Mouse (Mus musculus) adrenal gland, adult 18-20 months (tissue): ENCODE results near the gene Rab15. TPM values are rescaled to one million over a fixed set of nuclear protein-coding genes. Genes with fewer than 3 reads are reported as not detected.
A peak's percentile ranks its signal among the peaks of the same experiment; 100 is the strongest.

Source experiments
- DNase-seq, 2 experiments: peaks; one replicate each; pipeline ENCODE4 v3.0.0; 2021 to 2022; ENCODE audit warnings: low spot score in 2 of 2
- total RNA-seq, 2 experiments: library from RNA; stranded (reverse); gene quantifications; 1 replicate in 1 of 2; 2 replicates in 1 of 2; pipeline ENCODE4 v1.2.3; 2021

The Rab15 gene
- total RNA-seq, 2 experiments from 2014 or later = 2.3 to 2.5 TPM

DNA sequence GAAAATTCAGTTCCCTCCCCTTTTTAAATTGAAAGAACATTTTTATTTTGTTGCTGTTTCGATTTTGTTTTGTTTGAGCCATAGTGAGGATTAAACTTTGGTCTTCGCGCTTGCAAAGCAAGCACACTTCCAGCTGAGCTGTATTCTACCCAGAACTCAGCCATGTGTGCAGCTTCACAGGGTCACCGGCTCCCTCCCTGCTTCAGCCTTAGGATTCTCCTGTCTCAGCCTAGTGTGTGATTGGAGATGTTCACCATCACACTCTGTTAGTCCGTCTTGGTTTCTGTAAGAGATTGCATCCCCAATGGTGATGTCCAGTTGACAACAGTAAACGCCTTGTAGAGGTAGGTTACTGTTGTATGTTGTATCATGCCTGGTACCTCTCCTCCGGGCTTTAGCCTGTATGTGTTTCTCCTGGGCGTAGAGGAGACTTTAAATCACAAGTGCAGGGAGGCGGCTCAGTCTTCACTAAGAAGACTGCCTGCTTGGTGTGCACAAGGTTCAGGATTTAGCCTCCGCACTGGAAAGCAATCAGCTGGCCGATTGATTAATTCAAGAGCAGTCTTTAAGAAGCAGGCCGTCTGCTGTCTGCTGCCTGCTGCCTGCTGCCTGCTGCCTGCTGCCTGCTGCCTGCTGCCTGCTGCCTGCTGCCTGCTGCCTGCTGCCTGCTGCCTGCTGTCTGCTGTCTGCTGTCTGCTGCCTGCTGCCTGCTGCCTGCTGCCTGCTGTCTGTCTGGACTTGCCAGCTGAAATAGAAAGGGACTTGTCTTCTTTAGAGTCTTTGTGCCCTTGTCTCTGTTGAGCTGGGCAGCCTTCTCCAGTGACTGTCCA, 41.9 kb downstream of the Rab15 start:
- no peak for DNase-seq

DNA sequence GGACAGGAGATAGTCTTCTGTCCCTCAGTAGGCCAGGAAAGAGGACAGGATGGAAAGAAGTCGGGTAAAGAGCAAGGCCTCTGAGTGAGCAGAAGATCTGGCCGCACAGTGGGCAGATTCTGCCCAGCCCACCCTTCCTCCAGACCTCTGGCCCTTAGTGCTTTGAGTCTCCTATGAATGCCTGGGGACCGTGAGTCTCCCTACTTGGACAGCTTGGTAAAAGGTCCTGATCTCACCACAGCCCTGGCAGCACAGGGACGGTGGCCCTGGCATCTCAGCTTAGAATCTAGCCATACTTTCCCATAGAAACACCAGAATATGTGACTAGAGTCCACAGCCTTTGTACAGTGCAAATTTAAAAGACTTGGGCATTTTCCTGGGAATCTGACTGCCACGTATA, 42.8 kb downstream of the Rab15 start:
- DNase-seq = no peak

DNA sequence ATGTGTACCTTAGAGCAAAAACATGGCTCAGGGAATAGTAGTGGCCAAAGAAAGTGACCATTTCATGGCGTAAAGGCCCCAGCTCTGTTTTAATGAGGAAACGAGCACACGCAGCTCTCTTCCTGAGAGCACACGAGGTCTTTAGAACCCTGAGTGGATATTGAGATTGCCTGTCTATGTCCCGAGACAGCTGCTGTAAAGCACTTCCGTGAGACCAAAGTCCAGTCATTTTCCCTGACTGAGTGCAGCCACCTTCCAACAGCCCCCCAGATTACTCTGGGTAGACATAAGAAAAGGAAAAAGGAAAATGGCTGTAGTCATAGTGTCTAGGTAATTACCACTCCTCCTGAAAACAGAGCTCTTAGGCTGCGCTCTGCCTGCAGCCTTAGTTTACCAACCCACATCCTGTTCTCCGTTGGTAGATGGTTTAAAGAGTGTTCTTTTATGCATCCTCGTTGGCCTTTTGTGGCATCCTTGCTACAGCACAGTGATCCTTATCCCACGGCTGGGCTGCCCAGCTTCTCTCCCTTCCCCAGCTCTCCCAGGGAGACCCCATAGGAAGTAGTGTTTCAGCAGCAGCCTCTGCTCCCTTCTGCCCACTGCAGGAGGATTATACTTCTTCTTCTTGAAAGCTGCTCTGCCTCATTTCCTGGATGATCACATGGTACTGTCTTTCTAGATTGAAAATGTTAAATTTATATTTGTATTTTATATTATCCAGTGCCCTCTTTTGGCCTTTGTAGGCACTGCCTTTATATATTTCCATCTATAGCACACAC, 44.2 kb downstream of the Rab15 start:
- no peak for DNase-seq

DNA sequence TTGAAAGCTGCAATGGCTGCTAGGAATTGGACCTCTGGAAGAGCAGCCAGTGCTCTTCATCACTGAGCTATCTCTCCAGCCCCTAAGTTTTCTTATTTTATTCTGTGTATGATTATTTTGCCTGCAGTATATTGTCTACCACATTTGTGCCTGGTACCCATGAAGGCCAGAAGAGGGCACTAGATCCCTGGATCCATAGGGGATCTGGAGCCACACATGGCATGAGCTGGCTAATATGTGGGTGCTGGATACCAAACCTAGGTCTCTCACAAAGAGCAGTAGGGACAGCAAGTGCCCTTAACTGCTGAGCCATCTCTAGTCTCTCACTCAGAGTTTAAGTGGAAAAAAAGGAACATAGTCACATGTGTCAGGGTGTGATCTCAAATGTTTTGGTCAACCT, 44.9 kb downstream of the Rab15 start:
- no peak for DNase-seq

DNA sequence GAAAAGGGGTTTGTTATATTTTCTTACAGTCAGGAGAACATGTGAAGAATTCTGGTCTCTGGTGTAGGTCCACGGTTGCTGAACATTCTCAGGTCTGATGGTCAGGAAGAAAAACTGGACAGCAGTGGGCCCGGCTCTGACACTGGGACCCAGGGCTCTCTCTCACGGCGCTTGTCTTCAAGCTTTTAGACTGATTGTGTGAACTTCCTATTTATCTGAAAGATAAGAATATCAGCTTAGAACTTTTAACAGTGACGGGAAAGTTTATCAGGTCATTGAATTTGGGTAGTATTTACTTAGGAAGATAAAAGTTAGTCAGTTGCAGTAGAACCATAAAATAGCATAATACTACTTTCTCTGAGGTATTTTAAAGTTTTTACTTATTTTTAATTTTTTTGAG, 45.8 kb downstream of the Rab15 start:
- DNase-seq = no peak

DNA sequence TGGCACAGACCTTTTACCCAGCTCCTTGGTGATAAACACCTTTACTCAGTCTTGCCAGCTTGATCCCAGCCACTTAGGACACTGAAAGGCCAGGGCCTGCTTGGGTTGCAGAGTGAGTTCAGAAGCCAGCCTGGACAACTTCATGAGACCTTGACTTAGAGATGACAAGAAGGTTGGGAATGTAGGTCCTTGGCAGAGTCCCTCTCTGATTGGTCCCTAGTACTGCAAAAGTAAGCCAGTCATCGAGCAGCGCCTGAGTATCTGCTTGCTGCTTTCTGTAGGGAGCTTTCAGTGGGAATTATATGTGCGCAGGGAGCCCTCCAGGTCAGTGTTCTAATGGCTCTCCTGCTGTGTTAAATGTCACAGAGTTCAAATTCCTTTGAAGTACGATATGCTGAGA, 47.6 kb downstream of the Rab15 start:
- peak in 1 of 2 experiments; percentile 15 for DNase-seq

DNA sequence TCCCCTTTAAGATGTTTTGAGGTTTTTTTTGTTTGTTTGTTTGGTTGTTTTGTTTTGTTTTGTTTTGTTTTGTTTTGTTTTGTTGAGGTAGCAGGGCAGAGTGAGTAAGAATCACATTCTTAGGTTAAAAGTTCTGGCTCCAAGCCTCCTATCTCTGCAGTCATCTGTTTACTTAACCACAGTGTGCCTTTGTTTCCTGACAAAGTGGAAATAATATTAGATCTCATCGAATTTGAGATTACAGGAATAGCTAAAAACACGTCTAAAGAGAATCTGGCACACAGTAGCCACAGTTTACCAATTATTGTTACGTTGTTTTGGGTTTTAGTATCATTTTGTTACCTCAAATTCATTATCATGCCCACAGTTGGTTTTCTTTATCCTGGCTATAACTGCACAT, 48.1 kb downstream of the Rab15 start:
- no peak for DNase-seq

DNA sequence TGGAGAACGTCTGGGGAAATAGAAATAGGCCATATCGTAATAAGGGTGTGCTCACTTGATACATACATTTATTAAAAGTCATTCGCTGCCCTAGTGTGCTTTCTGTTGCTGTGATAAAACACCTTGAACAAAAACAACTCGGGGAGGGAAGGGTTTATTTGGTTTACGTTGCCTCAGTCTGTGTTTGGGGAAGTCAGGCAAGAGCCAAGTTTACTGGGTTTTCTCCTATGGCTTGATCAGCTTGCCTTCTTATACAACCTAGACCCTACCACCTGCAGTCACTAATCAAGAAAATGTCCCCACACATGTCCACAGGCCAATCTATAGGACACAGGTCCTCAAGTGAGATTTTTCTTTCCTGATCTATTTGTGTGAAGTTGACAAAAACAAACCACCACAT, 51.2 kb downstream of the Rab15 start:
- DNase-seq = no peak

DNA sequence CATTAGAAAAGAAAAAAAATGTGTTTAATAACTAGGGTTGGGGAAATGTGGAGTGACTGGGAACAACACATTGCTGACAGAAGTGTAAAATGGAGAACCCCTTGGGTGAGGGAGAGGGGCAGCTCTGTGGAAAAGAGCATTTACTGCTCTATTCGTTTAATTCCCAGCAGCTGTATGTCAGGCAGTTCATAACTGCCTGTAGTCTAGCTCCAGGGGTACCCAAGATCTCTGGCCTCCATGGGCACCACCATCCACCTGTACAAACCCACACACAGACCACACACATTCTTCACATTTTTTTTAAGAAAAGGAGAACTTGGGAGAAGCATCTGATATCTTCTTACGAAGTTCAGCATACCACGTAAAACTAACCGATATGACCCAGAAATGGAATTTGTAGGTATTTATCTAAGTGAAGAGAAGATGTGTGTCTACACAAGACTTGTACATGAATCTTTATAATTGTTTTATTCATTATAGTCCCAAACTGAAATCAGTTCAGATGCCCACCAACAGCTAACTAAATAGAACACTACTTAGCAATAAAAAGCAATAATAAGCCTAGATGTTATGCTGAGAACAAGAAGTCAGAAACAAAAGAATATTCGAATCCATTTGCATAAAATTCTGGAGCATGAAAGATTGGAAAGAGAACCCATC, 51.7 kb downstream of the Rab15 start:
- no peak for DNase-seq

DNA sequence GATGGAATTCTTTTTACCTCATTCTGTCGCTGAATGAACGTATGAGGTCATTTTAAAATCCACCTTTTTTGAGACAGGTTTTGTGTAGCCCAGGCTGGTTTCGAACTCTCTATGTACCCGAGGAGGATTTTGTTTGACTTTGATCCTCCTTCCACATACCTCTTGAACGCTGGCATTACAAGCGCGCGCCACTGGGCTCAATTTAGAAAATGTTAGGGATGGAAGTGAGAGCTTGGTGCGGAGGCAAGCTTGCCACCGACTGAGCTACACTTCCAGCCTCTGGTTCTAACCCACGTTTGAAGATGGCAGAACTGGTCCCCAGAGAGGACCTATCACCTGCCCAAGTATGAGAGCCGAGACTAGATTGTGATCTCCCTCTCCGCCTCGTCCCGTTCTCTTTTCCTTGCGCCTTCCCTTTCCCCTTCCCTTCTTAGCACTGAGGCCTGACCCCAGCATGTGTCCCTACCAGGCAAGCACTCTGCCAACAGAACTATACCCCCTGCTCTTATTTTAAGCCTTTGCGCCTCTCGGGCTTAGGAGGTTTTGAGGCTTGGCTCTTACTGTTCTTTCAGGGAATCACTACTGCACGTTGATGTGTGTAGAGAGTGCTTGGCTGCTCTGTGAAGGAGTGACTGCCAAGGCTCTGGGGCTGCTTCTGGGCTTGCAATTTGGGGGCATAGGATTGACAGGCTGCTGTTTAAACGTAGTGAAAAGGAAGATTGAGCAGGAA, 56.6 kb downstream of the Rab15 start:
- peak in 1 of 2 experiments; percentile 35 for DNase-seq

DNA sequence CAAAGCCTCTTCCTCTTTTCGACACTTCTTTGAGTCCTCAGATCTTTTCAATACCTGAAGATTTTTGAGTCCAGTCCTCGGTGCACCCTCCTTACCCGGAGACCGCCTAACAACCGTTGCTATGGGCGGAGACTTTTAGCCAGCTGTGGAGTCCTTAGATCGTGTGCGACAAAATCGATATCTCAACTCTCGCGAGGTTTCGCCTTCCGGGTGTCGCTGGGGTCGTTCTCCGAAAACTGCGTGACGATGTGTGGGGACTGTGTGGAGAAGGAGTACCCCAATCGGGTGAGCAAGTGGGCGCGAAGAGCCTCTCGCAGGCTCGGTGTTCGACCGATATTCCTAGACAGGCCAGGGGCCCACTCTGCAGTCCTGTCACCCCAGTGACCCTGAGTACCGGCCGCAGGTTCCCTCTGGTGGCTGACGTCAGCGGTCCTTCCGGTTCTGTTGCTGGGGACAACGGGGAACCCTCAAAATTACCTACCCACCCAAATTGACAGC, 57.3 kb downstream of the Rab15 start, which contains the start of the genes Churc1 and Fntb:
Churc1 (plus strand) TSS at position 185 of the 498 bp plus-strand sequence.
Fntb (plus strand) TSS at position 236 of the 498 bp plus-strand sequence.
- DNase-seq = peak; percentile 79 to 86

DNA sequence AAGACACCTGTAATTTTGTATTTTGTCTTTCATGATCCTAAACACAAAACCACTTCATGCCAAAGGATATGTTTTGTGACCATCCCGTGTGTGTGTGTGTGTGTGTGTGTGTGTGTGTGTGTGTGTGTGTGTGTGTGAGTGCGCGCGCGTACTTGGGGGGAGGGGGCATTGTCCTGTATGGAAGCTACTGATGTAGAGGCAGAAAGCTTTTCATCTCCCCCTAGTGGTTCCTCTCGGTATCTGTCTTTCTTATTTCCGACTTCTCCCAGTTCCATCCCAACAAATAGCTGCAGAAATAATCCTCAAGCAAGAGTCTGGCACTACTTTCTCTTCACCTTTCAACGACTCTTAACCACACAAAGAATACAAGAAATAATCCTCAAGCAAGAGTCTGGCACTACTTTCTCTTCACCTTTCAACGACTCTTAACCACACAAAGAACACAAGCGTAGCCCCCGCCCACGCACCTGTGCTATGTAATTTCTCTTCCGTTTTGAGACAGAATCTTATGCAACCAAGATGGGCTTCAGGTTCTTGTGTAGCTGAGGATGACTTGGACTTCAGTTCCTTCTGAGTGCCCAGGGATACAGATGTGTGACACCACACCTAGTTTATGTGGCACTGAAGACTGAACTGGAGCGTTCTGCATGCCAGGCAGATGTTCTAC, 69.9 kb downstream of the Rab15 start:
- no peak for DNase-seq

DNA sequence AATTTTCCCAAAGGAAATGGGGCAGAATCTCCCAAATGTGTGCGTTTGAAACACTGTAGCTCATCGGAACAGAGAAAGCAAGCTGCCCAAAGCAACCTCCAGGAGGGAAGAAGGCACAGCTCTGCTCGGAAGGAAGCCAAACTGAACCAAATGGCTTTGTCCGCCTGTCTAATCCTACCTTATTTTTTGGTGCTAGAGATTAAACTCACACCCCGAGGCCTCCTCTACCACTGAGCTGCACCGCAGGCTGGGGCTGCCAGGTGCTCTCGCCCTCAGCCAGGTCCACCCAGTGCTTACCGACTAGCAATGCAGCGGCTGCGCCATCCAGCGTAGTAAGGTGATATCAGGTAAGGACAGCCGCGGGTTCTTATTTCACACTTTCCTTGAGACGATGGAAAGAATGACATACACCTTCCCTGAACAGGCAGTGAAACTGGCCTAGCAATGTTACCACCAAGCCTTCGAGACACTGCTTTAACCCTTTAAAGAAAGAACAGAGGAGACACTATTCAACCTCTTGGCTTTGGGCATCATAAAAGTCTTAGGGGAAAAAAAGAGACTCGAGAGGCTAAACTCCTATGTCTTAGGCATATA, 71.7 kb downstream of the Rab15 start:
- DNase-seq = no peak

Other genes starting within 250 kb of the Rab15 start
- gene Sptb, start 112.4 kb downstream of the Rab15 start, total RNA-seq = 10 to 100 TPM in 1 of 2 experiments, 1 to 10 TPM in 1; 9.8 to 51.4 TPM
- 10 to 100 TPM; 74.5 to 78.6 TPM for gene Churc1, start 57.4 kb downstream of the Rab15 start, total RNA-seq
- gene Fntb, start 57.3 kb downstream of the Rab15 start, total RNA-seq = 10 to 100 TPM; 12.8 to 14.9 TPM
- gene Gpx2, start 27.4 kb downstream of the Rab15 start, total RNA-seq = not detected
- gene Max, start 139.3 kb upstream of the Rab15 start, total RNA-seq = 10 to 100 TPM; 70.1 to 70.8 TPM